Mouse (Mus musculus) cerebellum, postnatal 25 days (tissue): ENCODE results near the gene 9130023H24Rik.

ENCODE experiments used
- DNase-seq, 2 experiments: peaks; one replicate each; pipeline ENCODE4 v3.0.0; 2021; ENCODE audit warnings: mixed read lengths in 2 of 2

9130023H24Rik gene

DNA sequence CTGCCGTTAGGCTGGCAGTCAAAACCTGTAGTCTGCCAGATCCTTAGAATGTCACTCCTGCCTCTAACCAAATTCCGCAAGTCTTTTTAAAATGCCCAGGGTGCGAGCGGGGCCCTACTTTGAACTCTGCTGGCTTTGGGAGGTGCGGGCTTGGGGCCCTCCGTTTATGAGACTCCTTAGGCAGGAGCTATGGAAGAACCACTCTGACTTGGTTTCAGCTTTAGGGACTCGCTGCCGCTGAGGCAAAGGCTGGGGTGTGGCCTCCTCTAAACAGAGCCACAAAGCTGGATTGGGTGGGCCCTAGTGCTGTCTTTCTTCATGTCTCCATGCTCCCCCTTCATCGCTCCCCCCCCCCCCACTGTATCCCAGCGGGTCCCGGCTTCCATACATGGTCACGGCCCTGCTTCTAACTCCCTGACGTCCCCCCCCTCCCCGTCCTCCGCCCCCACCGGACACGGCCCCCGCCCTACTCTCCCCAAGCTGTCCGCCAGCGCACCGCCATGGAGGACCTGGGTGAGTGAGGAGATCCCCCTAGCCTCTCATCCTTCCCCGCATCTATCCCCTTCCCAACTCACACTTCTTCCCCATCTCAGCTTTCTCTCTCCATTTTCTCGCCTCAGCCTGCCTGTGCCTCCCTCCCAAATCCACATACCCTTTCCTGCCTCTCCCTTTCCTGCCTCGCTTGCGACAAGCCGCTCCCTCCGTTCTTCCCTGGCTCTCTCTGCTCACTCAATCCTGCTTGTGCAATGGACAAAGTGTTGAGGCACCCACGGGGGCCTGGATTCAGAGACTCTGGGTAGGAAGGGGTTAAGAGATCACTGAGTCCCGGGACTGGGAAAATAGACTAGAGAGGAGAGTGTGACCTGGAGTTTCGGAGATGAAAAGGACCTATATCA, 8.9 kb upstream of the 9130023H24Rik start, which contains the start of gene Tgfb1i1:
Gene Tgfb1i1, plus strand, starts transcription at position 317 of the 896 bp plus-strand sequence.
- DNase-seq: peak; percentile 73 to 76

DNA sequence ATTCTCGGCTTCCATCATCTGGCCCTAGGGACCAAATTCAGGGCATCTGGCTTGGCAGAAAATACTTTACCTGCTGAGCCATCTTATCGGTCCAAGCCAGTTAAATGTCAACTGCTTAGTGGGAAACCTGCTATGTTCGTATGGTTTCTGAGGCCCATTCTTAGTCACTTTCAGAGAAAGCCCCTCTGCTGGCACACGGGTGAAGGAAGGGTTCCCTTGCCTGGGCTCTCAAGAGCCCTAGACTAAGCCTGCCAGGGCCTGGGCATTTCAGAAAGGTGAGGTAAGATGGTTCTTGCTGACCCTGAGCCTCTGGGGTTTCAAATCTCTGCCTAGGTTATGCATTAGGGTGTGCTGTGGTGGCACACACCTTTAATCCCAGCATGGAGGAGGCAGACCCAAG, 7.7 kb upstream of the 9130023H24Rik start:
- peak in 1 of 2 experiments; percentile 27 for DNase-seq

DNA sequence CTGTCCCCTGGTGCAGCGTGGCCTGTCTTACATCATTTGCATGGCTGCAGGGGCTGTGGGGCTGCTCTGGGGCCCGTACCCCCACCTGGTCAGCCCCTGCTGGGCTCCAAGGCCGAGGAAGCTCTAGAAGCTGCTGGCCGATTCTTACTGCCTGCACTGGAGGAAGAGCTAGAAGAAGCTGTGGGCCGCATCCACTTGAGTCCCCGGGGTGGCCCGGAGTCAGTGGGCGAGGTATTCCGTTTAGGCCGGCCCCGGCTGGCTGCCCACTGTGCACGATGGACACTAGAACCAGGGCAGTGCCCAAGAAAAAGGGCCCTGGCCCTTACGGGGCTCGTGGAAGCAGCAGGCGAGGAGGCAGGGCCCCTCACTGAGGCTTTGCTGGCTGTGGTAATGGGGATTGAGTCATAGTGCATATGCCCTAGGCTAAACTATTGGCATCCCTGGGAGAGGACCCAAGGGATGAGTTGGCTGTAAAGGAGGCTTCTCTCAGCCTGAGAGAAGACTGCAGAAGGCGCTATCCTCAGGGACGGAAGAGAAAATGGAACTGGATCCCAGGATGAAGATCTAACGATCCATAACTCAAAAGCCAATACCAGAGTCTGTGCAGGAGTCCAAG, 6.7 kb upstream of the 9130023H24Rik start:
- peak in 1 of 2 experiments; percentile 15 for DNase-seq

DNA sequence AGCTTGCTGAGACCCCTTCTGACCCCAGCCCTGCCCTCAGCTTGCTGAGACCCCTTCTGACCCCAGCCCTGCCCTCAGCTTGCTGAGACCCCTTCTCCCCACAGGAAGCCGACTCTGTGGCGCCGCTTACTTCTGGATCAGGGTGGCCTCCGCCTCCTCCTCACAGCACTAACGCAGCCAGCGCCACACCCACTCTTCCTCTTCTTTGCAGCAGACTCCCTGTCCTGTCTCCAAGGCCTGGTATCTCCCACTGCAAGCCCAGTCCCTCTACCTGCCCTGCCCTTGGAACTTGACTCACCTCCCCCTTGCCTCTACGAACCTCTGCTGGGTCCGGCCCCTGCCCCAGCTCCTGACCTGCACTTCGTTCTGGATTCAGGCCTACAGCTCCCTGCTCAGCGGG, 6.1 kb upstream of the 9130023H24Rik start:
- no peak for DNase-seq

DNA sequence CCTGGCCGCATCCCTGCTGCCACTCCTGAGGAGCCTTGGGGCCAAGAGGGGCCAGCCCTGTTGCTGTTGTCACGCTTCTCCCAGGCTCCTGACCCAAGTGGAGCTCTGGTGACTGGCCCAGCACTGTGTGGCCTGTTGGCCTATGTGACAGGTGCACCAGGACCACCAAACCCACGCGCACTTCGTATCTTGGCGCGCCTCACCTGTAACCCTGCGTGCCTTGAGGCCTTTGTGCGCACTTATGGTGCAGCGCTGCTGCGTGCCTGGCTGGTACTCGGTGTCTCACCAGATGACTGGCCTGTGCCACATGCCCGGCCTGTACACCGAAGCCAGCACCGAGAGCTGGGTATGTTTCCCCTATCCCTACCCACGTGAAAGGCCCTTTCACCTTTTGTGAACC, 4.5 kb upstream of the 9130023H24Rik start:
- DNase-seq: peak in 1 of 2 experiments; percentile 15

DNA sequence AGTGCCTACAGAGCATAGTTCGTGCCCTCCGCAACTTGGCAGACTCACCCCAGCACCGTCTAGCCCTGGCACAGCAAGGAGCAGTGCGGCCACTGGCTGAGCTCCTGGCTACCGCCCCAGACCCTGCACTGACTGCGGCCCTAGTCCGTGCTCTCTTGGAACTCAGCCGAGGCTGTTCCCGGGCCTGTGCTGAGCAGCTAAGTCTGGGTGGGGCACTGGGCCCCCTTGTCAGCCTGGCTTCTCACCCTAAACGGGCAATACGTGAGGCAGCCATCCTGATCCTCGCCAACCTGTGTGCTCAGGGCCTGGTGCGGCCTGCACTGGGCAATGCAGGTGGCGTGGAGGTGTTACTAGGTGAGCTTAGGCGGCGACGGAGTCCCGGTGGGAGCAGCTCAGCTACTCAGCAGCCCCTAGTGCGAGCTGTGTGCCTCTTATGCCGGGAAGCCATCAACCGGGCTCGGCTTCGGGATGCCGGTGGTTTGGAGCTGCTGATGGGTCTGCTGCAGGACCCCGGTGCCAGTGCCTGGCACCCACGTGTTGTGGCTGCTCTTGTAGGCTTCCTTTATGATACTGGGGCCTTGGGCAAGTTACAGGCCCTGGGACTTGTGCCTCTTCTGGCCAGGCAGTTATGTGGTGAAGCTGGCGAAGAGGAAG, 2.4 kb upstream of the 9130023H24Rik start:
- peak; percentile 33 to 55 for DNase-seq

DNA sequence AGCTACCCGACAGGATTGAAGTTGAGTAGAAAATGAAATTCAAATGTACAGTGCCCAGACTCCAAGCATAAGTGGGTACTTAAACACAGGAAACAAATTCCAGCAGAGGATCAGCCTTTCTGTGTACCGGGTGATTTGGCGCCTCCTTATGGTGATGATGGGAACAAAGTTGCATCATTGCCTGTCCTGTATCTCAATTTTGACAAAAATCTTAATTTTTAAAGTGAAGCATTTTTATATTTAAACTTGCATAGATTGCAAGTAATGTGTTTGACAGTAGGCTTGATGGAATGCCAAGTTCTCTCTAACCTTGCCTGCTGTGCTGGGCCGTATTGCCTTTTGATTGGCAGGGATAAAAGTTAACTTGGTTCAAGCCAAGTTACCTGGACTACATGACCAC, 1.2 kb upstream of the 9130023H24Rik start:
- peak in 1 of 2 experiments; percentile 36 for DNase-seq

DNA sequence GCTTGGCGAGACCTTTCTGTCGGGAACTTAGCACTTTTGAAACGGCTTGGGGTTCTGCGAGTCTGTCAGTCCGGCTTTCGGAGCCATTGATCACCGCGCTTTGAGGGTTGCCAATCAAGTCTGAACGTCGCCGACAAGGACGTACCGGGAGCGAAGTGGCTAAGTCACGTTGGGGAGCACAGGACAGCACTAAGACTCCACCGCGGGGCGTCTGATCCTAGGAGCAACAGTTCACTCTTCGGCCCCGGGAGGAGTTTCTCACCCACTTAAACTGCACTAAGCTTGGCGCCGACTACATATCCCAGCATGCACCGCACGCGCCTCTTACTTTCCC, 271 bp downstream of the 9130023H24Rik start:
- DNase-seq: no peak

DNA sequence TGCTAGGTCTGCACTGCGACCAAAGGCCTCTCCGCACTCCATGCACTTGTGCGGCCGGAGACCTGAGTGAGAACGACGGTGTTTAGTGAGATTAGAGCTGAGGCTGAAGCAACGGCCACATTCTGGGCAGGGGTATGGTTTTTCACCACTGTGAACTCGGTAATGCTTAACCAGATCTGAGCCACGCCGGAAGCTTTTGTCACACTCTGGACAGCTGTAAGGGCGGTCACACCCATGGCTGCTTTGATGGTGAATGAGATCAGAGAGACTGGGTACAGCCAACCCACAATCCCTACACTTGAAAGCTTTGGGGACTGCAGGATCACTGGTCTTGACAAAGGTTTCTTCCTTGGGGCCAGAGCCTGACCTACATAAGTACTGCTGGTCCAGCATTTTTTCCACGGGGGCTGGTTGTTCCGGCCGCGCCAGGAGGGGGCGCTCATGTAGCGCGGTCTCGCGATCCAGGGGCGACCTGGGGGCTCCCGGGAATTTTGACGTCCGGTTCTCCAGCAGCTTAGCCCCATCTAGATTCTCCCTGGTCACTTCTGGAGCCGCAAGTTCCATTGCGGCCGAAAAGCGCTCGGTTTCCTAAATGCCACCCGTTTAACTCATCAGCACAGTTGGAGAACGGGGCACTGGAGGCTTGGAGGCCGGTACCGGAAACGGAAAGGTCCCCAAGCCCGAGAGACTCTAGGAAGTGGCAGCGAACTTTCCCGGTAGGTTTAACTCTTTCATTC, 807 bp downstream of the 9130023H24Rik start, which contains the start of gene Armc5:
Gene Armc5, plus strand, starts transcription at position 487 of the 737 bp plus-strand sequence.
- peak; percentile 94 for DNase-seq

DNA sequence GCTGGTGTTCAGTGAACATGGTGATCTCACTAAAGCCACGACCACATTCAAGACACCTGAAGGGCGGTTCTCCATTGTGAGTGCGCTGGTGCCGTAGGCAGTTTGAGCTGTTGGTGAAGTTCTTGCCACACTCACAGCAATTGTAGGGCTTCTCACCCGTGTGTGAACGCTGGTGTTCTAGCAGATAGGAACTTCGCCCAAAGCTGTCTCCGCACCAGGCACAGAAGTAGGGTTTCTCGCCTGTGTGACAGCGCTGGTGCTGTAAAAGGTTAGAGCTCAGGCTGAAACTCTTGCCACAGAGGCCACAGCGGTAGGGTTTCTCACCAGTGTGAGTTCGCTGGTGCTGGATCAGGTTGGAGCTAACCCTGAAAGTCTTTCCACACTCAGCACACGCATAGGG, 1.4 kb downstream of the 9130023H24Rik start:
- DNase-seq: no peak

DNA sequence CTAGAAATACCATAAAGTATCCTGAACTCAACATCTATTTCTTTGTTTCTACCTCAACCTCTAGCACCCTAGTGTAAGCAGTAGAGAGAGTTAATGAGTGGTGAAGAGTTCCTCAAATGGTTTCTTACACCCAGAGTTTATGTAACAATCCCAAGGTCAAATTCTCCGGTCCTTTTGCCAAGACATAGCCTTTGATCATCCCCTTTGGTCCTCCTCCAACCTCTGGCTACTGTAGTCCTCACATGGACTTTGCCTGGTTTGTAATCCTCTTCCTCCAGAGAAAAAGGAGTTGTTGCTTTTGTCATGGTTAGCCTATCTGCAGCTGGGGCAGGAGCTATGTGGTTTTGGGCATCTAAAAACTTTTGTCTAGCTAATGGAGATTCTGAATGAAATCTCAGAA, 2.4 kb downstream of the 9130023H24Rik start:
- DNase-seq: no peak

DNA sequence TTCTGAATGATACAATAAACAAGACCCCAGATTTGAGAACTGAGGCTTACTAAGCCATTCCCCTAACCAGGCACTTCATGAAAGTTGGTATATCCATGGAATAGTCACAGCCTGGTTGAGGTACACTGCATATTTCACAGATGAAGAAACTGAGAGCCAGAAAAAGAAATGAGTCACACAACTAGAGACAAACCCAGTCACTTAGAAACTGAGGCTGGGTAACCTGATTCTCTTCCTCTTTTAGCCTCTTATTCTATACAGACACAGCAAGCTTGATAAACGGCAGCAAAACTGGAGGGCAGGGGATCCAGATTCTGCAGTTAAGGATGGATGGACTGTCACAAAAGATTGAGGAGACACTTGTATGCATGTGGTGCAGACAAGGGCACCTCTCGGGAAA, 3.0 kb downstream of the 9130023H24Rik start:
- DNase-seq: no peak

DNA sequence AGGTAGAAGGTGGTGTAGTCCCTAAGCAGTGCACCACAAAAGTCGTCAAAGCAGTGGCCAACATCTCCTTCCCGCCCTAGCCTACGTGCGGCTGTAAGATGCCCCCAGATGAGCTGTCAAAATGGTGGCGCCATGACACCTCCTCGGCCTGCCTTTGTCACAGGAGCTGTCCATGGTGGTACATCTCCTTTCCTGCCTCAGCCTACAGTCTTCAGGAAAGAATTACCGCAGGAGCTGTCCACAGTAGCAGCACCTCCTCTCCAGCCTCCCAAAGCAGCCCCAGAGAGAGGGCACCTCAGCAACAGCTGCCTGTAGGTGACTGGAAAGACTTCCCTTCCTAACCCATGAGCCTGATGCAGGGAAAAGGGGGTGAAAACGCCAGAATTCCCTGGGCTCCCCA, 6.1 kb downstream of the 9130023H24Rik start:
- no peak for DNase-seq

DNA sequence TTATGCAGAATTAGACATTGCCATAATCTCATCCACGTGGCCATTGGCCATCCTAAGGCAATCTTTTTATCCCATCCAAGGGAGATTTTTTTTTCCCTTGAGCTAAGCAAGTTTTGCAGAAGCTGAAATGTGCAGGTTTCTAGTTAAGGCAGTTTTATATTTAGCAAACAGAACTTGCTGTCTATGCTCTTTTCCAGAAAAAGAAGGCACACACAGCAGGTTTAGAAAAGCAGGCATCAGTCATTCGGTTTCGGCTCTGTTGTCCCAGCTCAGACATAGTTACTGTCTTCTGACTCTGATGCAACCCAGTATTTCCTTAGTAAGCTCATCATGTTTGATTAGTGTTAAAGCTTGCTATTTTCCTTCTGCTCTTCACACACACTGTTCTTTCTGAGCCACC, 16.9 kb downstream of the 9130023H24Rik start:
- DNase-seq: no peak

DNA sequence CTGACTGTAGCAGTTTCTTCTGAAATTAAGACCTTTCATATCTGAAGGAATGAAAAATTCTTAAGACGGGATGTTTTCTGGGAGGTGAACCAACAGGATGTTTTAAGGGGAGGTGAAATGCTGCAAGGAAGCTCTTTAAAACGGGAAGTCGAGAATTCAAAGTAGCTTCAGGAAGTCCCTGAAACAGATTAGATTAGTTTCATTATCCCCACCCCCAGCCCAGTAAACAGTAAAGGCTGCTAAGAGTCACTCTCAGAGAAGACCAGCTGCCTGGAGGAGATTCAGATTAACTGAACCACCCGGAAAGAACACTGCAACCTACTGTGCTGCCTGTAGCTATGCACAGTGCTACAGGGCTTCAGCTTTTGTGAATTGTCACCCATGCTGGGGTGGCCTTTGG, 17.9 kb downstream of the 9130023H24Rik start:
- DNase-seq: no peak

DNA sequence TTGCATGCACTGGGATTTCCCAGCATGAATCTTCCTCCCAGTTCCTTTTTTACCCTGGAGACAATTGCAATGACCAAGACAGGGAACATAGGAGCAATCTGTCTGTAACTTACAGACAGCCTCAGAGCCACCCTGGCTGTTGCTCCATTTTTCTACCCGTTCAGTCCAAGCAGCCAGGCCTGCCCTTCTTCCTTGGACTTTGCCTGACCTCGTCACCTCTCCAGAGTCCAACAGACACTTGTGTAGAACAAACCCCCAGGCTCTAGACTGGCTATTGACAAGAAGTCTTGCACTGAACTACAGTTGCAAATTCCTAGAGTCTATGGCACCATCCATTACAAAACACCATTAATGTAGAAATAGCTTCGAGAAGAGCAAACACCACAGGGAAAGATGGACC, 28.0 kb downstream of the 9130023H24Rik start:
- DNase-seq: no peak

DNA sequence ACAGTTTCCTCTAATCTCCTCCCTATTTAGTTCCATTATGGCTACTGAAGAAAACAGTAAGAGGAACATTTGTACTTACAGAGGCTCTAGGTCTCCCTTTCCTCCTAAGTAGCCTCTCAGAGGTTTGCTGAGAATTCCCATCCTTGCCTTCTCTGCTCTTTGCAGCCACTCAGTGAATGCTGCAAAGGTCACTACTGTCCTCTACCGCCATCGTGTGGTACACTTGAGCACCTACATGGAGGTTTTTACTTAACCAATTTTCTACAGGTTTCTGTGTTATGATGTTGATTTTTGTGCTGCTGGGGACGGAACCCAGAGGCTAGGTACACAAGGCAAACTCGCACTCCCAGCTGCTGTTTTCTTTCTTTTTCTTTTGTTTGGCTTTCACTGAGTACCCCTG, 29.6 kb downstream of the 9130023H24Rik start:
- DNase-seq: peak; percentile 62 to 77

DNA sequence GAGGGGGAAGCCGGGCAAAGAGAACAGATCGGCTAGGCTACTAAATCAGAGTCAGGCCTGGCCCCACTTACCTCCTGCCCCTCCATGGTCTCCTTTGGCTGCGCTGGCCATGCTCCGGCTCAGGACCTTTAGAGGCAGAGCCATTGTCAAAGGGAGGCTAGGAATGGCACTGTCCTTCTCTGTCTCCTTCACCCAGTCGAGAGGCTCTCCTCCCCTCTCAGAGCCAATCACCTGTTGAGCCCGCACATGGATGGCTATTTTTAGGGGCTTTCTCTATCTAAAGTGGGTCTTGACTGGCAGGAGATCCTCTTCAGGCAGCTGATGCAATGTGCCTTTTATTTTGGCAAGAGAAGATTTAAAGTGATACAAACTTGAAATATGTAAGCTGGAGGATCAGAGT, 31.7 kb downstream of the 9130023H24Rik start, which contains the start of gene Cox6a2:
Gene Cox6a2, minus strand, starts transcription at position 236 of the 400 bp plus-strand sequence.
- DNase-seq: no peak

DNA sequence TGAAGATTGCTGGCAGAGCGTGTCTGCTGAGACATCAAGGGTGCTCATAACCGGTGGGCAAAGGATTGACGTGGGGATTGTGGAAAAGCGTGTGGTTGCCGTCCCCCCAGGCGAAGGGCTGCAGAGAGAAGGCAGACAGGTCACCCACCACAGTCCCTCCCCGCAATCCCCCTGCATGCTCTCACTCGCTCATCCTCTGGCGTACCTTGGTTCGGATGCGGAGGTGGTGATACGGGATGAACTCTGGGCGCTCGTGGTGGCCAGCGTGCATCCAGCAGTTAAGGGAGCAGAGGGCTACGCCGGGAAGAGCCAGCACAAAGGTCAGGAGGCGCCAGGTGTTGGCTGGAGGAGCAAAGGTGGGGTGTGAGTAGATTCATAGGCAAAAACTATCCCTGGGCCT, 32.1 kb downstream of the 9130023H24Rik start:
- DNase-seq: no peak

DNA sequence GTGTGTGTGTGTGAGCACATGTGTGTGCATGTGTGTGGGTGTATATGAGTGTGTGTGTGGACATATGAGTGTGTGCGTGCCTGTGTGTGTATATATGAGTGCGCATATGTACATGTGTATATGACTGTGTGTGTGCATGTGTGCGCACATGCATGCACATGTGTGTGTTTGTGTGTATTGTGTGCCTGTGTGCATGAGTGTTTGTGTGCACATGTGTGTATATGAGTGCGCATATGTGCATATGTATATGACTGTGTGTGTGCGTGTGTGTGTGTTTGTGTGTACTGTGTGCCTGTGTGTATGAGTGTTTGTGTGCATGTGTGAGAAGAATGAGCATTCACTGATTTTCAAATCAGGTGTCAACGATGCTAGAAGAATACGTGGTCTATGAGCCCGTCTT, 33.7 kb downstream of the 9130023H24Rik start:
- no peak for DNase-seq

DNA sequence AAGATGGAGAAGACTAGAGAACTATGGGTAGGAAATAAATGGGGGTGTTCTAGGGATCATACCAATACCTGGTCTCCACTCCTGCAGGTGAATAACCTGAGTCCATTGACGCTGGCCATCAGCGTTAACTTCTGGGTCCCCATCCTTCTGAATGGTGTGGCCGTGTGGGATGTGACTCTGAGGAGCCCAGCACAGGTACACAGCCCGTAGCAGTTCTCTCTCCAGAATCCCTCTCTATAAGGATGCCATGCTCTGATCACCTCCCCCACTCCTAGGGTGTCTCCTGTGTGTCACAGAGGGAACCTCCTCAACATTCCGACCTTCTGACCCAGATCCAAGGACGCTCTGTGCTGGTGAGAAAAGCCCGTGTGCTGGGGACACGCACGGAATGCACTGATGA, 34.8 kb downstream of the 9130023H24Rik start:
- no peak for DNase-seq

DNA sequence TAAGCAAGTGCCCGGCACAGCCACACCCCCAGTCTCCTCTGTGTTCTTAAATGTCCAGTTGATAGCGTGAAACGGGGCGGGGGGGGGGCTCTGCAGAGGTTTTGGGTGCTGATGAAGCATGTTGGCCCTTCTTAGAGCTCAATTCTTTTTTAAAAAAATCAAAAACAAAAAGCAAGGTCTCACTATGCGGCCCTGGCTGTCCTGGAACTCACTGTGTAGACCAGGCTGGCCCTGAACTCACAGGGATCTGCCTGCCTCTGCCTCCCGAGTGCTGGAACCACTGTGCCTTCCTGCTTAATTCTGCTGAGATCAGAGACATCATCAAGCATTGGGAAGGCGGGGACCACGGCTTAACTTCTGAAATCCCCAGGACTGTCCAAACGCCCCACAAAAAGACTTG, 36.2 kb downstream of the 9130023H24Rik start:
- no peak for DNase-seq
